ENCODE assay signal across 15 mouse cellular contexts in genomic region chr7:43554550-43554949, GRCm38 (mm10). TPM values are rescaled to one million over a fixed set of nuclear protein-coding genes. Genes with fewer than 3 reads are reported as not detected.
DNase-seq lines count a peak whose midpoint lies in the region; ATAC-seq lines count a peak whose summit lies in the region.
"Had no signal": no experiment of that assay in that cellular context is flagged by ENCODE, and none has a peak within 500 bp of the region (broad histone marks: within the 10 kb centered on the region; RNA-seq: fewer than 3 reads in every experiment).

No protein-coding gene starts in this region.

- H3K4me2 ChIP-seq in embryonic facial prominence, embryonic 13.5 days: no peak overlapping the region
- no peak overlapping the region for H3K4me2 ChIP-seq in heart, embryonic 16.5 days (ENCODE audit: low read depth, low read length)
- H3K4me2 ChIP-seq: embryonic facial prominence, embryonic 12.5 days; midbrain, embryonic 13.5 days had no signal

- peak overlapping the region; percentile 44; the same call in 1 of the 2 replicates for H3K27ac ChIP-seq in embryonic facial prominence, embryonic 13.5 days
- no peak overlapping the region for H3K27ac ChIP-seq in heart, embryonic 16.5 days (ENCODE audit: low read length)
- H3K27ac ChIP-seq: embryonic facial prominence, embryonic 12.5 days; hindbrain, postnatal 0 days; midbrain, embryonic 13.5 days had no signal

- peaks cover 11% of the 10 kb centered on the region; the same call in 1 of the 2 replicates for H3K4me1 ChIP-seq in embryonic facial prominence, embryonic 13.5 days
- H3K4me1 ChIP-seq in heart, embryonic 16.5 days (ENCODE audit: control insufficient read depth, insufficient read depth, low read length): no peaks in the 10 kb centered on the region
- H3K4me1 ChIP-seq: embryonic facial prominence, embryonic 12.5 days; midbrain, embryonic 13.5 days had no signal

- ATAC-seq in embryonic facial prominence, embryonic 13.5 days (ENCODE audit: insufficient number of reproducible peaks, insufficient read depth, low FRiP score, low TSS enrichment, low read depth): no peak
- ATAC-seq in heart, embryonic 16.5 days (replicated peaks; ENCODE audit: extremely low read depth, insufficient read depth, low FRiP score): peak; percentile 76
- ATAC-seq: hindbrain, postnatal 0 days; midbrain, embryonic 13.5 days had no signal

- DNase-seq in adrenal gland, postnatal 14 days: peak; percentile 13
- no peak for DNase-seq in adrenal gland, adult 18-20 months (ENCODE audit: low spot score in 2 of 2)
- peak; percentile 75 for DNase-seq in 3134 (ENCODE audit: extremely low read depth, insufficient read length, low spot score)
- DNase-seq in spleen, adult 12 weeks (ENCODE audit: low spot score): no peak
- DNase-seq in right cerebral cortex, adult 18-20 months: no peak
- DNase-seq in lung, postnatal 14 days: no peak
- DNase-seq: adrenal gland, adult 2 months; right cerebral cortex, postnatal 14 days; thymus, postnatal 25 days had no signal

- no peaks in the 10 kb centered on the region for H3K27me3 ChIP-seq in embryonic facial prominence, embryonic 13.5 days
- no peaks in the 10 kb centered on the region for H3K27me3 ChIP-seq in heart, embryonic 16.5 days (ENCODE audit: control insufficient read depth, insufficient read depth, low read length)
- H3K27me3 ChIP-seq: embryonic facial prominence, embryonic 12.5 days; midbrain, embryonic 13.5 days had no signal

- no peaks in the 10 kb centered on the region for H3K36me3 ChIP-seq in embryonic facial prominence, embryonic 13.5 days
- no peaks in the 10 kb centered on the region for H3K36me3 ChIP-seq in heart, embryonic 16.5 days (ENCODE audit: control insufficient read depth, insufficient read depth)
- H3K36me3 ChIP-seq: embryonic facial prominence, embryonic 12.5 days; midbrain, embryonic 13.5 days had no signal

- H3K9me3 ChIP-seq in embryonic facial prominence, embryonic 13.5 days: no peaks in the 10 kb centered on the region
- no peaks in the 10 kb centered on the region for H3K9me3 ChIP-seq in heart, embryonic 16.5 days (replicated peaks; ENCODE audit: control insufficient read depth, low read length)
- H3K9me3 ChIP-seq: embryonic facial prominence, embryonic 12.5 days; midbrain, embryonic 13.5 days had no signal

- H3K4me3 ChIP-seq in embryonic facial prominence, embryonic 13.5 days: no peak overlapping the region
- H3K4me3 ChIP-seq in heart, embryonic 16.5 days (ENCODE audit: low read length): no peak overlapping the region
- H3K4me3 ChIP-seq: embryonic facial prominence, embryonic 12.5 days; midbrain, embryonic 13.5 days had no signal

- no peak overlapping the region for H3K9ac ChIP-seq in embryonic facial prominence, embryonic 13.5 days
- H3K9ac ChIP-seq in heart, embryonic 16.5 days (ENCODE audit: low read length): no peak overlapping the region
- H3K9ac ChIP-seq: embryonic facial prominence, embryonic 12.5 days; midbrain, embryonic 13.5 days had no signal

- 27% methylated on average over 3 of the region's 3 CpGs for WGBS in embryonic facial prominence, embryonic 13.5 days
- 37% methylated on average over 3 of the region's 3 CpGs for WGBS in heart, embryonic 16.5 days

RNA-seq across cellular contexts. Expression of gene Zfp658, which starts 7.5 kb away (rescaled TPM):
- total RNA-seq in adrenal gland, postnatal 14 days (2021): 2.2 and 3.2 TPM in 2 replicates
- 1 to 10 TPM; 2.2 TPM for total RNA-seq in adrenal gland, adult 18-20 months (2021)
- 5.1 and 6.6 TPM in 2 replicates for polyA plus RNA-seq in embryonic facial prominence, embryonic 13.5 days (2015; fragmentation: Nextera tagmentation; extraction: Ambion mirVana)
- polyA plus RNA-seq in heart, embryonic 16.5 days (2015; fragmentation: Nextera tagmentation; extraction: Ambion mirVana): 1.3 and 2.0 TPM in 2 replicates

RNA-seq across cellular contexts. Expression of gene Cd33, which starts 10.3 kb away (rescaled TPM):
- 2.7 and 5.3 TPM in 2 replicates for total RNA-seq in adrenal gland, postnatal 14 days (2021)
- total RNA-seq in adrenal gland, adult 18-20 months (2021): 1 to 10 TPM; 3.3 to 5.4 TPM
- 1.8 and 2.0 TPM in 2 replicates for polyA plus RNA-seq in embryonic facial prominence, embryonic 13.5 days (2015; fragmentation: Nextera tagmentation; extraction: Ambion mirVana)
- polyA plus RNA-seq in heart, embryonic 16.5 days (2015; fragmentation: Nextera tagmentation; extraction: Ambion mirVana): 0.51 and 0.85 TPM in 2 replicates

RNA-seq across cellular contexts. Expression of gene Zfp719, which starts 24.9 kb away (rescaled TPM):
- 11.9 and 16.9 TPM in 2 replicates for total RNA-seq in adrenal gland, postnatal 14 days (2021)
- 10 to 100 TPM; 15.3 to 17.6 TPM for total RNA-seq in adrenal gland, adult 18-20 months (2021)
- polyA plus RNA-seq in embryonic facial prominence, embryonic 13.5 days (2015; fragmentation: Nextera tagmentation; extraction: Ambion mirVana): 13.8 and 14.3 TPM in 2 replicates
- 7.4 TPM in 2 replicates for polyA plus RNA-seq in heart, embryonic 16.5 days (2015; fragmentation: Nextera tagmentation; extraction: Ambion mirVana)

RNA-seq across cellular contexts. Expression of gene 4931406B18Rik, which starts 48.8 kb away (rescaled TPM):
- total RNA-seq in adrenal gland, postnatal 14 days (2021): not detected in 2 replicates
- not detected for total RNA-seq in adrenal gland, adult 18-20 months (2021)
- polyA plus RNA-seq in embryonic facial prominence, embryonic 13.5 days (2015; fragmentation: Nextera tagmentation; extraction: Ambion mirVana): not detected in 2 replicates
- not detected in 2 replicates for polyA plus RNA-seq in heart, embryonic 16.5 days (2015; fragmentation: Nextera tagmentation; extraction: Ambion mirVana)
- total RNA-seq: adrenal gland, adult 2 months had no signal
- polyA plus RNA-seq: adrenal gland, adult 2 months; embryonic facial prominence, embryonic 12.5 days; hindbrain, postnatal 0 days; limb, embryonic 11.5 days had no signal

RNA-seq across cellular contexts. Expression of gene Zfp819, which starts 52.4 kb away (rescaled TPM):
- total RNA-seq in adrenal gland, postnatal 14 days (2021): not detected in 2 replicates
- under 1 TPM in 1 of 2 experiments, not detected in 1; 0.13 TPM for total RNA-seq in adrenal gland, adult 18-20 months (2021)
- polyA plus RNA-seq in embryonic facial prominence, embryonic 13.5 days (2015; fragmentation: Nextera tagmentation; extraction: Ambion mirVana): not detected in 2 replicates
- polyA plus RNA-seq in heart, embryonic 16.5 days (2015; fragmentation: Nextera tagmentation; extraction: Ambion mirVana): not detected in 2 replicates
- total RNA-seq: adrenal gland, adult 2 months had no signal
- polyA plus RNA-seq: adrenal gland, adult 2 months had no signal

Comparison
In these comparisons a context has a peak if more than half of its experiments do, and no peak if none do; other contexts are left out.
1. DNase-seq: peak in adrenal gland, postnatal 14 days (single experiment) and 3134 (single experiment); none in adrenal gland, adult 18-20 months (0 of 2), spleen, adult 12 weeks (single experiment), right cerebral cortex, adult 18-20 months (single experiment) and lung, postnatal 14 days (single experiment).